Mouse (Mus musculus) heart, postnatal 14 days (tissue): ENCODE data around the gene S100a14. TPM values are rescaled to one million over a fixed set of nuclear protein-coding genes. Genes with fewer than 3 reads are reported as not detected.

Source experiments
- DNase-seq, 2 experiments: peaks; one replicate each; pipeline ENCODE4 v3.0.0; 2021 to 2022
- intact Hi-C: fragments of 180-260 bp; cut with DNase I; formaldehyde crosslinking; loops from one replicate; pipeline ENCODE4 v1.15.1; 2025
- long read RNA-seq, 2 experiments: library from polyadenylated mRNA; stranded (forward); transcript quantifications; one replicate each; pipeline ENCODE4 v2.0.0; 2021
- total RNA-seq, 2 experiments: library from RNA; stranded (reverse); gene quantifications; 2 replicates each; pipeline ENCODE4 v1.2.3; 2021

S100a14 gene
- total RNA-seq = 1 to 10 TPM in 1 of 2 experiments, under 1 TPM in 1; 0.74 to 1.7 TPM
- long read RNA-seq, experiment 1 = 0 reads
- long read RNA-seq, experiment 2 = 0 reads

GRCm38 (mm10) chr3:90526580-90526979 is at the start of gene S100a14:
Gene S100a14, plus strand, starts transcription at chr3:90526856.
- DNase-seq = no peak
- intact Hi-C loops = loop anchor here (10.0 kb wide), 1 partner anchor 178 kb away; no protein-coding TSS in a partner anchor

- intact Hi-C loops = no loop called here
- DNase-seq = no peak
Observed at GRCm38 (mm10) chr3:90486998-90487397, 39.7 kb upstream of the S100a14 start.

- DNase-seq = no peak
- intact Hi-C loops = no loop called here
Observed at GRCm38 (mm10) chr3:90488576-90488975, 38.1 kb upstream of the S100a14 start.

- peak; percentile 95 to 97 for DNase-seq
- intact Hi-C loops = loop anchor here (2.0 to 5.0 kb wide), 2 partner anchors 124 to 217 kb away; no protein-coding TSS in a partner anchor
Observed at GRCm38 (mm10) chr3:90490696-90491256, 35.9 kb upstream of the S100a14 start, which contains the start of gene Snapin. Gene Snapin, minus strand, starts transcription at chr3:90491033.

GRCm38 (mm10) chr3:90491350-90491749 is 35.3 kb upstream of the S100a14 start:
- intact Hi-C loops = loop anchor here (2.0 to 5.0 kb wide), 2 partner anchors 123 to 216 kb away; no protein-coding TSS in a partner anchor
- DNase-seq = peak in 1 of 2 experiments; percentile 36

- intact Hi-C loops = loop anchor here (5.0 kb wide), 1 partner anchor 213 kb away; no protein-coding TSS in a partner anchor
- no peak for DNase-seq
Observed at GRCm38 (mm10) chr3:90493831-90494540, 32.7 kb upstream of the S100a14 start.

GRCm38 (mm10) chr3:90495850-90496525 is 30.7 kb upstream of the S100a14 start:
- DNase-seq = no peak
- intact Hi-C loops = no loop called here

- intact Hi-C loops = no loop called here
- DNase-seq = no peak
Observed at GRCm38 (mm10) chr3:90497597-90497996, 29.1 kb upstream of the S100a14 start.

- DNase-seq = no peak
- intact Hi-C loops = no loop called here
Observed at GRCm38 (mm10) chr3:90503444-90503843, 23.2 kb upstream of the S100a14 start.

GRCm38 (mm10) chr3:90505216-90505615 is 21.4 kb upstream of the S100a14 start:
- intact Hi-C loops = no loop called here
- DNase-seq = no peak

- no peak for DNase-seq
- intact Hi-C loops = no loop called here
Observed at GRCm38 (mm10) chr3:90506362-90506761, 20.3 kb upstream of the S100a14 start.

- no peak for DNase-seq
- intact Hi-C loops = no loop called here
Observed at GRCm38 (mm10) chr3:90508287-90508949, 18.2 kb upstream of the S100a14 start.

GRCm38 (mm10) chr3:90508950-90509746 is 17.5 kb upstream of the S100a14 start, which contains the start of gene Chtop:
Gene Chtop, minus strand, starts transcription at chr3:90509498.
- peak; percentile 99 to 100 for DNase-seq
- intact Hi-C loops = no loop called here

- DNase-seq = no peak
- intact Hi-C loops = no loop called here
Observed at GRCm38 (mm10) chr3:90509747-90510123, 16.9 kb upstream of the S100a14 start.

- intact Hi-C loops = no loop called here
- DNase-seq = no peak
Observed at GRCm38 (mm10) chr3:90512276-90512675, 14.4 kb upstream of the S100a14 start.

- intact Hi-C loops = no loop called here
- no peak for DNase-seq
Observed at GRCm38 (mm10) chr3:90512948-90513642, 13.6 kb upstream of the S100a14 start.

GRCm38 (mm10) chr3:90513796-90514590 is 12.7 kb upstream of the S100a14 start, which contains the start of the genes S100a1 and S100a13:
Gene S100a1, minus strand, starts transcription at chr3:90514392.
Gene S100a13, plus strand, starts transcription at chr3:90514435.
- DNase-seq = peak; percentile 75 to 80
- intact Hi-C loops = no loop called here

GRCm38 (mm10) chr3:90514691-90515090 is 12.0 kb upstream of the S100a14 start:
- DNase-seq = peak; percentile 78 to 79
- intact Hi-C loops = no loop called here
